Mouse (Mus musculus) forebrain, embryonic 11.5 days (tissue): ENCODE measurements at regions not wholly inside any gene's neighbourhood (a gene's known extent, or its start where the extent isn't known, plus 50 kb on each side); places are given as distances from the start of the nearest gene placed in this dataset.

Experiments
- ATAC-seq: fragments of 200-750 bp; cut with Nextera tagmentation; replicated peaks from 2 replicates; pipeline ENCODE4 v1.8.0; 2017; ENCODE audit warnings: moderate TSS enrichment; ENCODE audit not compliant: low FRiP score
- DNase-seq: peaks from one replicate; pipeline ENCODE4 v3.0.0-alpha.2; 2017; ENCODE audit warnings: low spot score
- H3K27ac ChIP-seq: fragments of 300-500 bp; sonication (generic); 2 replicates; pipeline ENCODE4 v1.5.1; 2014; ENCODE audit warnings: low read depth, low read length
- H3K27me3 ChIP-seq: fragments of 300-500 bp; sonication (generic); 2 replicates; pipeline ENCODE4 v1.6.1; 2014; ENCODE audit warnings: mild to moderate bottlenecking, low read length, mixed read lengths; ENCODE audit not compliant: control insufficient read depth, insufficient read depth
- H3K36me3 ChIP-seq: fragments of 300-500 bp; sonication (generic); 2 replicates; pipeline ENCODE4 v1.6.1; 2014; ENCODE audit warnings: mild to moderate bottlenecking, low read length, moderate library complexity, mixed read lengths; ENCODE audit not compliant: control insufficient read depth, insufficient read depth
- H3K4me1 ChIP-seq: fragments of 300-500 bp; sonication (generic); replicated peaks from 2 replicates; pipeline ENCODE4 v1.6.1; 2014; ENCODE audit warnings: low read length, mixed read lengths; ENCODE audit not compliant: control insufficient read depth, insufficient read depth
- H3K4me2 ChIP-seq: fragments of 300-500 bp; sonication (generic); 2 replicates; pipeline ENCODE4 v1.6.1; 2014; ENCODE audit warnings: low read depth, mild to moderate bottlenecking, low read length, moderate library complexity, mixed read lengths; ENCODE audit not compliant: severe bottlenecking
- H3K4me3 ChIP-seq: fragments of 300-500 bp; sonication (generic); 2 replicates; pipeline ENCODE4 v1.5.1; 2014; ENCODE audit warnings: low read depth, low read length
- H3K9ac ChIP-seq: fragments of 300-500 bp; sonication (generic); 2 replicates; pipeline ENCODE4 v1.6.1; 2014; ENCODE audit warnings: low read length
- H3K9me3 ChIP-seq: fragments of 300-500 bp; sonication (generic); 2 replicates; pipeline ENCODE4 v1.6.1; 2016; ENCODE audit warnings: low read length, mixed read lengths; ENCODE audit not compliant: control insufficient read depth
- WGBS: fragments of 180-500 bp; shearing (Covaris S2); extraction: QIAGEN DNeasy Blood & Tissue Kit; methylation state at CpG from one replicate; pipeline ENCODE4 v1.1.7; 2014; 5-methylcytosine and 5-hydroxymethylcytosine counted together

GRCm38 (mm10) chr3:50660966-50661365, 217.6 kb upstream of the Slc7a11 start:
- Histone ChIP-seq H3K27ac (no peak overlapping the region), H3K9me3 (no peaks in the 10 kb centered on the region), H3K4me1 (no peaks in the 10 kb centered on the region), H3K4me3 (no peak overlapping the region), H3K36me3 (no peaks in the 10 kb centered on the region), H3K4me2 (no peak overlapping the region), H3K27me3 (no peaks in the 10 kb centered on the region), H3K9ac (no peak overlapping the region)
- 87% methylated on average over 7 of the region's 7 CpGs for WGBS
- no peak for ATAC-seq
- DNase-seq: no peak

GRCm38 (mm10) chr3:50660566-50660965, 217.2 kb upstream of the Slc7a11 start:
- Histone ChIP-seq H3K27ac (no peak overlapping the region), H3K4me2 (no peak overlapping the region), H3K27me3 (no peaks in the 10 kb centered on the region), H3K9ac (no peak overlapping the region), H3K36me3 (no peaks in the 10 kb centered on the region), H3K4me1 (no peaks in the 10 kb centered on the region), H3K4me3 (no peak overlapping the region), H3K9me3 (no peaks in the 10 kb centered on the region)
- DNase-seq (no peak), ATAC-seq (no peak)
- 87% methylated on average over 3 of the region's 3 CpGs for WGBS

GRCm38 (mm10) chr3:50657890-50658289, 214.5 kb upstream of the Slc7a11 start:
- Histone ChIP-seq H3K9me3 (no peaks in the 10 kb centered on the region), H3K4me3 (no peak overlapping the region), H3K4me2 (no peak overlapping the region), H3K36me3 (no peaks in the 10 kb centered on the region), H3K27ac (no peak overlapping the region), H3K9ac (no peak overlapping the region), H3K27me3 (no peaks in the 10 kb centered on the region), H3K4me1 (no peaks in the 10 kb centered on the region)
- 82% methylated on average over 2 of the region's 2 CpGs for WGBS
- ATAC-seq (no peak), DNase-seq (no peak)

GRCm38 (mm10) chr3:50654441-50654840, 211.0 kb upstream of the Slc7a11 start:
- no peak overlapping the region for H3K27ac ChIP-seq
- DNase-seq: no peak
- H3K27me3 ChIP-seq: no peaks in the 10 kb centered on the region
- H3K9me3 ChIP-seq: no peaks in the 10 kb centered on the region
- no peak for ATAC-seq
- H3K36me3 ChIP-seq: no peaks in the 10 kb centered on the region
- WGBS: 87% methylated on average over 2 of the region's 2 CpGs
- H3K4me1 ChIP-seq: no peaks in the 10 kb centered on the region
- H3K9ac ChIP-seq: no peak overlapping the region
- H3K4me2 ChIP-seq: no peak overlapping the region
- H3K4me3 ChIP-seq: no peak overlapping the region

GRCm38 (mm10) chr3:50652265-50652664, 208.9 kb upstream of the Slc7a11 start:
- DNase-seq: no peak
- WGBS: 96% methylated on average over 3 of the region's 3 CpGs
- Histone ChIP-seq H3K4me2 (no peak overlapping the region), H3K4me1 (no peaks in the 10 kb centered on the region), H3K27me3 (no peaks in the 10 kb centered on the region), H3K27ac (no peak overlapping the region), H3K4me3 (no peak overlapping the region), H3K9me3 (no peaks in the 10 kb centered on the region), H3K9ac (no peak overlapping the region), H3K36me3 (no peaks in the 10 kb centered on the region)
- ATAC-seq: no peak

GRCm38 (mm10) chr3:50643068-50643467, 199.7 kb upstream of the Slc7a11 start:
- H3K4me1 ChIP-seq: no peaks in the 10 kb centered on the region; the same call in 1 of the 2 replicates
- H3K36me3 ChIP-seq: no peaks in the 10 kb centered on the region
- no peak overlapping the region for H3K4me2 ChIP-seq
- no peak for DNase-seq
- no peak for ATAC-seq
- no peaks in the 10 kb centered on the region for H3K9me3 ChIP-seq
- no peak overlapping the region for H3K4me3 ChIP-seq
- 80% methylated on average over 2 of the region's 2 CpGs for WGBS
- H3K27ac ChIP-seq: no peak overlapping the region
- H3K9ac ChIP-seq: no peak overlapping the region
- H3K27me3 ChIP-seq: no peaks in the 10 kb centered on the region

- no peaks in the 10 kb centered on the region for H3K9me3 ChIP-seq
- DNase-seq (peak; percentile 51), ATAC-seq (peak; percentile 78)
- H3K4me1 ChIP-seq: no peaks in the 10 kb centered on the region; the same call in 1 of the 2 replicates
- no peak overlapping the region for H3K4me3 ChIP-seq
- no peaks in the 10 kb centered on the region for H3K36me3 ChIP-seq
- no peak overlapping the region for H3K27ac ChIP-seq
- 0 out of 2 replicates have a peak overlapping the region, but pooled peaks have one; percentile 15 for H3K4me2 ChIP-seq
- no peak overlapping the region for H3K9ac ChIP-seq
- WGBS: 46% methylated on average over 12 of the region's 12 CpGs
- no peaks in the 10 kb centered on the region for H3K27me3 ChIP-seq
Measured at GRCm38 (mm10) chr3:50639907-50640323, 196.5 kb upstream of the Slc7a11 start.

GRCm38 (mm10) chr3:50634457-50635075, 191.2 kb upstream of the Slc7a11 start:
- H3K36me3 ChIP-seq: no peaks in the 10 kb centered on the region
- H3K27ac ChIP-seq: no peak overlapping the region
- 52% methylated on average over 7 of the region's 7 CpGs for WGBS
- H3K27me3 ChIP-seq: no peaks in the 10 kb centered on the region
- H3K4me3 ChIP-seq: no peak overlapping the region
- ATAC-seq (peak; percentile 66; the same call in 1 of the 2 replicates), DNase-seq (no peak)
- no peak overlapping the region for H3K4me2 ChIP-seq
- H3K4me1 ChIP-seq: no peaks in the 10 kb centered on the region
- no peak overlapping the region for H3K9ac ChIP-seq
- no peaks in the 10 kb centered on the region for H3K9me3 ChIP-seq

- DNase-seq (no peak), ATAC-seq (no peak)
- Histone ChIP-seq H3K4me2 (no peak overlapping the region), H3K36me3 (no peaks in the 10 kb centered on the region), H3K4me3 (no peak overlapping the region), H3K9me3 (no peaks in the 10 kb centered on the region), H3K4me1 (no peaks in the 10 kb centered on the region), H3K27me3 (no peaks in the 10 kb centered on the region; the same call in 1 of the 2 replicates), H3K27ac (no peak overlapping the region), H3K9ac (no peak overlapping the region)
Measured at GRCm38 (mm10) chr3:50631286-50631685, 187.9 kb upstream of the Slc7a11 start.
